Mouse (Mus musculus) erythroblast, embryonic 14.5 days (primary cell): Measurements from ENCODE around the gene Zfp990. TPM values are rescaled to one million over a fixed set of nuclear protein-coding genes. Genes with fewer than 3 reads are reported as not detected.
"Not testable (repeated sequence)": the region's sequence is repeated elsewhere in the genome, so short reads cannot be mapped to it uniquely, and the experiment has no call there.

Experiments used
- H3K27me3 ChIP-seq: 2 replicates; pipeline ENCODE4 v1.6.1; 2012; ENCODE audit warnings: inconsistent platforms; ENCODE audit not compliant: control insufficient read depth
- H3K36me3 ChIP-seq: 2 replicates; pipeline ENCODE4 v1.6.1; 2012; ENCODE audit warnings: mild to moderate bottlenecking, inconsistent platforms; ENCODE audit not compliant: control insufficient read depth
- H3K4me1 ChIP-seq: 2 replicates; pipeline ENCODE4 v1.6.1; 2012; ENCODE audit warnings: inconsistent platforms; ENCODE audit not compliant: control insufficient read depth
- H3K4me3 ChIP-seq: replicated peaks from 2 replicates; pipeline ENCODE3; 2012; ENCODE audit warnings: moderate library complexity, mild to moderate bottlenecking, inconsistent platforms
- H3K9me3 ChIP-seq: 2 replicates; pipeline ENCODE4 v1.6.1; 2012; ENCODE audit warnings: low read length, inconsistent platforms, mixed read lengths; ENCODE audit not compliant: control insufficient read depth
- GATA1 ChIP-seq: IDR thresholded peaks from 2 replicates; pipeline ENCODE4 v1.6.1; 2012; ENCODE audit warnings: low read length, inconsistent platforms, mixed read lengths
- TAL1 ChIP-seq: IDR thresholded peaks from 3 replicates; pipeline ENCODE4 v1.6.1; 2012; ENCODE audit warnings: low read length, inconsistent platforms, mixed read lengths
- polyA plus RNA-seq: library from polyadenylated mRNA; stranded (reverse); fragments of >175 nt; gene quantifications from 2 replicates; pipeline ENCODE4 v1.2.3, GENCODE M21; 2012

The Zfp990 gene
- polyA plus RNA-seq, result 0.05 and 0.19 TPM in 2 replicates

GRCm38 (mm10) chr4:145510459-145510858 is at the start of gene Zfp990:
Gene Zfp990, plus strand, starts transcription at chr4:145510759.
- H3K4me3 ChIP-seq, H3K4me1 ChIP-seq, H3K36me3 ChIP-seq, H3K9me3 ChIP-seq, H3K27me3 ChIP-seq: not testable (repeated sequence)

GRCm38 (mm10) chr4:145463553-145464253 is 46.9 kb upstream of the Zfp990 start:
- not testable (repeated sequence) for H3K27me3 ChIP-seq, H3K4me3 ChIP-seq, H3K4me1 ChIP-seq, H3K36me3 ChIP-seq
- peaks cover 11% of the 10 kb centered on the region for H3K9me3 ChIP-seq

- no peak overlapping the region for H3K4me3 ChIP-seq
- TF ChIP-seq TAL1 (no peak), GATA1 (no peak)
- no peaks in the 10 kb centered on the region for H3K4me1 ChIP-seq
- H3K27me3 ChIP-seq, result no peaks in the 10 kb centered on the region
- H3K36me3 ChIP-seq, result no peaks in the 10 kb centered on the region
- H3K9me3 ChIP-seq, result peaks cover 22% of the 10 kb centered on the region
Observed at GRCm38 (mm10) chr4:145478128-145478527, 32.4 kb upstream of the Zfp990 start.

GRCm38 (mm10) chr4:145480699-145481098 is 29.9 kb upstream of the Zfp990 start:
- H3K27me3 ChIP-seq, H3K4me3 ChIP-seq, H3K4me1 ChIP-seq, H3K36me3 ChIP-seq: not testable (repeated sequence)
- peaks cover 29% of the 10 kb centered on the region for H3K9me3 ChIP-seq

GRCm38 (mm10) chr4:145489396-145489795 is 21.2 kb upstream of the Zfp990 start:
- TF ChIP-seq GATA1 (no peak), TAL1 (no peak)
- H3K4me1 ChIP-seq, result no peaks in the 10 kb centered on the region

GRCm38 (mm10) chr4:145492132-145492531 is 18.4 kb upstream of the Zfp990 start:
- no peaks in the 10 kb centered on the region for H3K27me3 ChIP-seq
- H3K4me3 ChIP-seq, result no peak overlapping the region
- no peaks in the 10 kb centered on the region for H3K36me3 ChIP-seq
- H3K9me3 ChIP-seq, result peaks cover 3% of the 10 kb centered on the region; the same call in 1 of the 2 replicates
- no peaks in the 10 kb centered on the region for H3K4me1 ChIP-seq
- no peak for TF ChIP-seq TAL1
- TF ChIP-seq GATA1, result no peak

More at GRCm38 (mm10) chr4:145489396-145489795, 21.2 kb upstream of the Zfp990 start:
- H3K27me3 ChIP-seq, result no peaks in the 10 kb centered on the region
- H3K36me3 ChIP-seq, result no peaks in the 10 kb centered on the region
- peaks cover 8% of the 10 kb centered on the region for H3K9me3 ChIP-seq
- H3K4me3 ChIP-seq, result no peak overlapping the region

- not testable (repeated sequence) for H3K27me3 ChIP-seq, H3K4me1 ChIP-seq, H3K36me3 ChIP-seq, H3K4me3 ChIP-seq, H3K9me3 ChIP-seq
Observed at GRCm38 (mm10) chr4:145493316-145493715, 17.2 kb upstream of the Zfp990 start.

GRCm38 (mm10) chr4:145514637-145515036 is 4.1 kb downstream of the Zfp990 start:
- H3K4me3 ChIP-seq, H3K4me1 ChIP-seq, H3K36me3 ChIP-seq, H3K27me3 ChIP-seq, H3K9me3 ChIP-seq: not testable (repeated sequence)

GRCm38 (mm10) chr4:145515776-145516565 is 5.4 kb downstream of the Zfp990 start:
- H3K9me3 ChIP-seq, H3K4me1 ChIP-seq, H3K36me3 ChIP-seq, H3K4me3 ChIP-seq, H3K27me3 ChIP-seq: not testable (repeated sequence)

GRCm38 (mm10) chr4:145517391-145517790 is 6.8 kb downstream of the Zfp990 start:
- not testable (repeated sequence) for H3K9me3 ChIP-seq, H3K27me3 ChIP-seq, H3K36me3 ChIP-seq, H3K4me1 ChIP-seq, H3K4me3 ChIP-seq

- H3K4me1 ChIP-seq, H3K27me3 ChIP-seq: not testable (repeated sequence)
- peaks cover 27% of the 10 kb centered on the region for H3K9me3 ChIP-seq
Observed at GRCm38 (mm10) chr4:145543861-145544260, 33.3 kb downstream of the Zfp990 start.

GRCm38 (mm10) chr4:145545106-145545505 is 34.5 kb downstream of the Zfp990 start:
- not testable (repeated sequence) for H3K27me3 ChIP-seq, H3K4me3 ChIP-seq, H3K4me1 ChIP-seq, H3K36me3 ChIP-seq
- H3K9me3 ChIP-seq, result peaks cover 35% of the 10 kb centered on the region

More at GRCm38 (mm10) chr4:145543861-145544260, 33.3 kb downstream of the Zfp990 start:
- not testable (repeated sequence) for H3K36me3 ChIP-seq, H3K4me3 ChIP-seq

GRCm38 (mm10) chr4:145545734-145546349 is 35.3 kb downstream of the Zfp990 start:
- H3K4me3 ChIP-seq, H3K4me1 ChIP-seq, H3K27me3 ChIP-seq, H3K36me3 ChIP-seq: not testable (repeated sequence)
- H3K9me3 ChIP-seq, result peaks cover 35% of the 10 kb centered on the region
